In genomic region chr11:59809071-59809669, GRCm38 (mm10) we compare ENCODE assay signal across 8 mouse cellular contexts. TPM values are rescaled to one million over a fixed set of nuclear protein-coding genes. Genes with fewer than 3 reads are reported as not detected.
A peak's percentile ranks its signal among the peaks of the same experiment; 100 is the strongest.
DNase-seq lines count a peak whose midpoint lies in the region; ATAC-seq and TF ChIP-seq lines count a peak whose summit lies in the region.

No protein-coding gene starts in this region.

- H3K36me3 ChIP-seq in CH12.LX (replicated peaks in 1 of 2; ENCODE audit: control insufficient read depth in 1 of 2, insufficient read depth in 1 of 2, low read length in 1 of 2), result peaks cover 35 to 40% of the 10 kb centered on the region in 2 experiments
- no peaks in the 10 kb centered on the region; the same call in none of the 2 replicates for H3K36me3 ChIP-seq in embryonic facial prominence, embryonic 11.5 days (replicated peaks; ENCODE audit: control insufficient read depth, insufficient read depth, low read depth, low read length)
- H3K36me3 ChIP-seq in limb, embryonic 13.5 days, result peaks cover 38% of the 10 kb centered on the region
- peaks cover 37% of the 10 kb centered on the region for H3K36me3 ChIP-seq in midbrain, embryonic 14.5 days (ENCODE audit: control insufficient read depth, insufficient read depth, low read length)

- peak overlapping the region; percentile 89 for H3K4me2 ChIP-seq in CH12.LX (ENCODE audit: insufficient read depth, low read depth, poor library complexity, severe bottlenecking)
- peak overlapping the region; percentile 48 for H3K4me2 ChIP-seq in embryonic facial prominence, embryonic 11.5 days (ENCODE audit: low read depth, low read length)
- peak overlapping the region; percentile 83 for H3K4me2 ChIP-seq in limb, embryonic 13.5 days (replicated peaks)
- H3K4me2 ChIP-seq in midbrain, embryonic 14.5 days (ENCODE audit: low read length), result peak overlapping the region; percentile 75

- peak overlapping the region; percentile 67 to 96 (median 92) for H3K4me3 ChIP-seq in CH12.LX (replicated peaks in 1 of 3; ENCODE audit: low read depth in 2 of 3, low read length in 2 of 3, poor library complexity in 1 of 3)
- H3K4me3 ChIP-seq in embryonic facial prominence, embryonic 11.5 days (ENCODE audit: low read depth, low read length), result peak overlapping the region; percentile 75
- peak overlapping the region; percentile 63 for H3K4me3 ChIP-seq in limb, embryonic 13.5 days
- peak overlapping the region; percentile 79 for H3K4me3 ChIP-seq in midbrain, embryonic 14.5 days (replicated peaks; ENCODE audit: low read depth, low read length)

- DNase-seq in 416B (ENCODE audit: low read depth) (peak; percentile 77), CH12.LX (ENCODE audit: extremely low read depth) (peak; percentile 50)
- peak; percentile 6 for DNase-seq in embryonic facial prominence, embryonic 11.5 days (ENCODE audit: low spot score)
- peak; percentile 47 for DNase-seq in heart, postnatal 4 days
- no peak for DNase-seq in midbrain, embryonic 14.5 days
- DNase-seq in frontal cortex, postnatal 14 days (ENCODE audit: low spot score in 2 of 2), result no peak
- no peak for DNase-seq in right cerebral cortex, postnatal 14 days

- H3K79me2 ChIP-seq in CH12.LX (replicated peaks; ENCODE audit: control insufficient read depth, extremely low read depth, insufficient read depth, poor library complexity, severe bottlenecking), result peaks cover 16% of the 10 kb centered on the region

- dilution Hi-C loops in CH12.LX (cut with MboI; ENCODE audit: extremely low pct_ligation_motif_present, extremely low pct_unique_long_range_greater_than_20kb, low sequenced_read_pairs), result no loop called here

- H3K27me3 ChIP-seq in CH12.LX (replicated peaks), result no peaks in the 10 kb centered on the region
- H3K27me3 ChIP-seq in embryonic facial prominence, embryonic 11.5 days (ENCODE audit: control insufficient read depth, insufficient read depth, low read length), result no peaks in the 10 kb centered on the region
- no peaks in the 10 kb centered on the region for H3K27me3 ChIP-seq in limb, embryonic 13.5 days
- H3K27me3 ChIP-seq in midbrain, embryonic 14.5 days (ENCODE audit: control insufficient read depth, insufficient read depth, low read length), result no peaks in the 10 kb centered on the region

- in situ Hi-C loops in CH12.LX (cut with MboI; ENCODE audit: low pct_ligation_motif_present, low pct_unique_long_range_greater_than_20kb, low sequenced_read_pairs), result no loop called here

- H3K27ac ChIP-seq in CH12.LX (ENCODE audit: insufficient read depth, low read depth), result peak overlapping the region; percentile 94
- H3K27ac ChIP-seq in embryonic facial prominence, embryonic 11.5 days (replicated peaks; ENCODE audit: low read depth, low read length), result peak overlapping the region; percentile 95; the same call in 1 of the 2 replicates
- peak overlapping the region; percentile 98 for H3K27ac ChIP-seq in limb, embryonic 13.5 days
- peak overlapping the region; percentile 99 for H3K27ac ChIP-seq in midbrain, embryonic 14.5 days (replicated peaks; ENCODE audit: low read depth, low read length)

- no peak for TF ChIP-seq POLR2A in CH12.LX (IDR thresholded peaks at IDR 0.05; ENCODE audit: low read depth, low read length)

- peaks cover 9 to 61% of the 10 kb centered on the region in 2 experiments for H3K4me1 ChIP-seq in CH12.LX (ENCODE audit: control insufficient read depth in 1 of 2, insufficient read depth in 2 of 2)
- H3K4me1 ChIP-seq in embryonic facial prominence, embryonic 11.5 days (ENCODE audit: control insufficient read depth, insufficient read depth, low read length), result 0 out of 2 replicates have a peak, but pooled peaks cover 3% of the 10 kb centered on the region
- peaks cover 21% of the 10 kb centered on the region for H3K4me1 ChIP-seq in limb, embryonic 13.5 days
- peaks cover 10% of the 10 kb centered on the region for H3K4me1 ChIP-seq in midbrain, embryonic 14.5 days (ENCODE audit: control insufficient read depth, insufficient read depth, low read length)

- H3K9ac ChIP-seq in CH12.LX (ENCODE audit: insufficient read depth, low read depth), result peak overlapping the region; percentile 97
- peak overlapping the region; percentile 98 for H3K9ac ChIP-seq in embryonic facial prominence, embryonic 11.5 days (replicated peaks; ENCODE audit: low read length)
- H3K9ac ChIP-seq in limb, embryonic 13.5 days, result peak overlapping the region; percentile 91
- H3K9ac ChIP-seq in midbrain, embryonic 14.5 days (replicated peaks; ENCODE audit: low read length), result peak overlapping the region; percentile 89

- H3K9me3 ChIP-seq in CH12.LX (replicated peaks; ENCODE audit: low read length), result no peaks in the 10 kb centered on the region
- H3K9me3 ChIP-seq in embryonic facial prominence, embryonic 11.5 days (replicated peaks; ENCODE audit: control insufficient read depth, low read length), result no peaks in the 10 kb centered on the region
- no peaks in the 10 kb centered on the region for H3K9me3 ChIP-seq in limb, embryonic 13.5 days
- H3K9me3 ChIP-seq in midbrain, embryonic 14.5 days (ENCODE audit: control insufficient read depth, low read length), result no peaks in the 10 kb centered on the region

- no peak for TF ChIP-seq CTCF in CH12.LX (conservative IDR thresholded peaks at IDR 0.05 in 1 of 2, IDR thresholded peaks at IDR 0.05 in 1 of 2; ENCODE audit: low read depth in 2 of 2, low read length in 2 of 2)

- no peak for TF ChIP-seq RAD21 in CH12.LX (IDR thresholded peaks at IDR 0.05; ENCODE audit: low read depth, low read length)

- no peak for TF ChIP-seq EP300 in CH12.LX (IDR thresholded peaks at IDR 0.05; ENCODE audit: low read length)

- WGBS in embryonic facial prominence, embryonic 11.5 days, result under 1% methylated on average over 15 of the region's 15 CpGs
- under 1% methylated on average over 15 of the region's 15 CpGs for WGBS in limb, embryonic 13.5 days
- WGBS in midbrain, embryonic 14.5 days, result under 1% methylated on average over 15 of the region's 15 CpGs

- peak; percentile 42; the same call in 1 of the 2 replicates for ATAC-seq in embryonic facial prominence, embryonic 11.5 days (replicated peaks; ENCODE audit: insufficient number of reproducible peaks, low FRiP score, low TSS enrichment, low read depth)
- peak; percentile 43 for ATAC-seq in limb, embryonic 13.5 days (ENCODE audit: low FRiP score, low read depth)
- ATAC-seq in midbrain, embryonic 14.5 days (ENCODE audit: low FRiP score, low TSS enrichment), result peak; percentile 18

TF ChIP-seq in CH12.LX, 34 proteins besides CTCF, POLR2A, EP300 and RAD21:
- no peak for TF ChIP-seq MYC (IDR thresholded peaks at IDR 0.05; ENCODE audit: low read depth, low read length)
- peak; percentile 50 for TF ChIP-seq MXI1 (IDR thresholded peaks at IDR 0.05; ENCODE audit: low read depth, low read length)
- TF ChIP-seq RCOR1 (conservative IDR thresholded peaks at IDR 0.05; ENCODE audit: low read depth, low read length), result no peak
- TF ChIP-seq USF1 (IDR thresholded peaks at IDR 0.05; ENCODE audit: low read depth, low read length), result peak; percentile 65
- peak; percentile 74; the same call in 1 of the 2 replicates for TF ChIP-seq MAX (IDR thresholded peaks at IDR 0.05; ENCODE audit: low read length)
- peak; percentile 28; the same call in 1 of the 2 replicates for TF ChIP-seq MAZ (IDR thresholded peaks at IDR 0.05; ENCODE audit: low read depth, low read length)
- TF ChIP-seq USF2 (conservative IDR thresholded peaks at IDR 0.05; ENCODE audit: low read depth, low read length), result peak; percentile 55
- TF ChIP-seq BHLHE40 (IDR thresholded peaks at IDR 0.05; ENCODE audit: low read depth, low read length), result peak; percentile 96
- peak; percentile 63 for TF ChIP-seq CHD2 (IDR thresholded peaks at IDR 0.05; ENCODE audit: low read length)
- no peak for TF ChIP-seq GABPA (IDR thresholded peaks at IDR 0.05; ENCODE audit: insufficient replicate concordance, low read depth, low read length)
- peak; percentile 59; the same call in 1 of the 2 replicates for TF ChIP-seq SIN3A (IDR thresholded peaks at IDR 0.05; ENCODE audit: low read length)

RNA-seq across cellular contexts. Expression of gene Flcn, which starts 0.6 kb away (rescaled TPM):
- total RNA-seq in CH12.LX (2012; rRNA removed) (36.1 and 37.2 TPM in 2 replicates), CH12.LX (2014; rRNA removed) (28.7 and 31.7 TPM in 2 replicates)
- 31.1 and 35.1 TPM in 2 replicates for polyA plus RNA-seq in CH12.LX (2012; ENCODE audit: insufficient read length, low read depth)
- polyA plus RNA-seq in embryonic facial prominence, embryonic 11.5 days (2014; fragmentation: Nextera tagmentation; extraction: Ambion mirVana), result 23.9 and 26.1 TPM in 2 replicates
- total RNA-seq in heart, postnatal 4 days (2021), result 10 to 100 TPM; 22.1 to 28.0 TPM
- 38.4 and 40.8 TPM in 2 replicates for polyA plus RNA-seq in limb, embryonic 13.5 days (2015; fragmentation: Nextera tagmentation; extraction: Ambion mirVana)
- 35.9 and 41.1 TPM in 2 replicates for polyA plus RNA-seq in midbrain, embryonic 14.5 days (2014; fragmentation: Nextera tagmentation; extraction: Ambion mirVana)

RNA-seq across cellular contexts. Expression of gene Pld6, which starts 21.7 kb away (rescaled TPM):
- not detected in 2 replicates for total RNA-seq in CH12.LX (2012; rRNA removed)
- not detected in 2 replicates for total RNA-seq in CH12.LX (2014; rRNA removed)
- not detected in 2 replicates for polyA plus RNA-seq in CH12.LX (2012; ENCODE audit: insufficient read length, low read depth)
- 1.2 and 1.4 TPM in 2 replicates for polyA plus RNA-seq in embryonic facial prominence, embryonic 11.5 days (2014; fragmentation: Nextera tagmentation; extraction: Ambion mirVana)
- total RNA-seq in heart, postnatal 4 days (2021), result 1 to 10 TPM; 1.9 to 2.2 TPM
- 4.7 and 4.9 TPM in 2 replicates for polyA plus RNA-seq in limb, embryonic 13.5 days (2015; fragmentation: Nextera tagmentation; extraction: Ambion mirVana)
- 3.0 and 5.4 TPM in 2 replicates for polyA plus RNA-seq in midbrain, embryonic 14.5 days (2014; fragmentation: Nextera tagmentation; extraction: Ambion mirVana)

RNA-seq across cellular contexts. Expression of gene Nt5m, which starts 30.1 kb away (rescaled TPM):
- total RNA-seq in CH12.LX (2012; rRNA removed) (23.1 and 24.3 TPM in 2 replicates), CH12.LX (2014; rRNA removed) (24.6 and 25.7 TPM in 2 replicates)
- 16.4 and 22.3 TPM in 2 replicates for polyA plus RNA-seq in CH12.LX (2012; ENCODE audit: insufficient read length, low read depth)
- 37.1 and 41.0 TPM in 2 replicates for polyA plus RNA-seq in embryonic facial prominence, embryonic 11.5 days (2014; fragmentation: Nextera tagmentation; extraction: Ambion mirVana)
- total RNA-seq in heart, postnatal 4 days (2021), result 10 to 100 TPM; 25.3 to 29.2 TPM
- 40.3 and 44.8 TPM in 2 replicates for polyA plus RNA-seq in limb, embryonic 13.5 days (2015; fragmentation: Nextera tagmentation; extraction: Ambion mirVana)
- 68.2 and 73.5 TPM in 2 replicates for polyA plus RNA-seq in midbrain, embryonic 14.5 days (2014; fragmentation: Nextera tagmentation; extraction: Ambion mirVana)

RNA-seq across cellular contexts. Expression of gene Cops3, which starts 30.5 kb away (rescaled TPM):
- total RNA-seq in CH12.LX (2012; rRNA removed) (128 and 140 TPM in 2 replicates), CH12.LX (2014; rRNA removed) (317 and 374 TPM in 2 replicates)
- polyA plus RNA-seq in CH12.LX (2012; ENCODE audit: insufficient read length, low read depth), result 248 and 267 TPM in 2 replicates
- 238 and 239 TPM in 2 replicates for polyA plus RNA-seq in embryonic facial prominence, embryonic 11.5 days (2014; fragmentation: Nextera tagmentation; extraction: Ambion mirVana)
- total RNA-seq in heart, postnatal 4 days (2021), result 10 to 100 TPM; 83.9 to 85.6 TPM
- polyA plus RNA-seq in limb, embryonic 13.5 days (2015; fragmentation: Nextera tagmentation; extraction: Ambion mirVana), result 219 and 228 TPM in 2 replicates
- polyA plus RNA-seq in midbrain, embryonic 14.5 days (2014; fragmentation: Nextera tagmentation; extraction: Ambion mirVana), result 200 and 213 TPM in 2 replicates

Comparison
In these comparisons a context has a peak if more than half of its experiments do, and no peak if none do; other contexts are left out.
1. DNase-seq: peak in 416B (single experiment), CH12.LX (single experiment), embryonic facial prominence, embryonic 11.5 days (single experiment) and heart, postnatal 4 days (single experiment); none in midbrain, embryonic 14.5 days (single experiment), frontal cortex, postnatal 14 days (0 of 2) and right cerebral cortex, postnatal 14 days (single experiment).
2. Peak in every context shown above with its lines, with median percentiles within 50 percentile points of each other: H3K27ac ChIP-seq, H3K4me2 ChIP-seq, H3K4me3 ChIP-seq, H3K9ac ChIP-seq and ATAC-seq.